Mouse (Mus musculus): ENCODE data around the gene Wbp2nl. TPM values are rescaled to one million over a fixed set of nuclear protein-coding genes. Genes with fewer than 3 reads are reported as not detected.

Wbp2nl gene
- polyA plus RNA-seq, 1 experiment from 2014 or later = 0.17 TPM

GRCm38 (mm10) chr15:82343368-82344287 is 44.9 kb downstream of the Wbp2nl start:
- Histone ChIP-seq H3K36me3 (replicated peaks; ENCODE audit: control insufficient read depth, insufficient read depth) (peaks cover 12% of the 10 kb centered on the region), H3K4me1 (replicated peaks; ENCODE audit: control insufficient read depth, insufficient read depth, low read length) (peaks cover 15% of the 10 kb centered on the region), H3K27me3 (ENCODE audit: control insufficient read depth, insufficient read depth, low read length) (peaks cover 18% of the 10 kb centered on the region), H3K27ac (no peak overlapping the region), H3K4me2 (replicated peaks) (no peak overlapping the region), H3K9me3 (ENCODE audit: control insufficient read depth, low read length) (no peaks in the 10 kb centered on the region), H3K4me3 (replicated peaks; ENCODE audit: low read length) (no peak overlapping the region), H3K9ac (no peak overlapping the region)
- 89% methylated on average over 27 of the region's 27 CpGs for WGBS
- DNase-seq (ENCODE audit: low spot score) = no peak
- ATAC-seq (ENCODE audit: low FRiP score) = no peak

DNA sequence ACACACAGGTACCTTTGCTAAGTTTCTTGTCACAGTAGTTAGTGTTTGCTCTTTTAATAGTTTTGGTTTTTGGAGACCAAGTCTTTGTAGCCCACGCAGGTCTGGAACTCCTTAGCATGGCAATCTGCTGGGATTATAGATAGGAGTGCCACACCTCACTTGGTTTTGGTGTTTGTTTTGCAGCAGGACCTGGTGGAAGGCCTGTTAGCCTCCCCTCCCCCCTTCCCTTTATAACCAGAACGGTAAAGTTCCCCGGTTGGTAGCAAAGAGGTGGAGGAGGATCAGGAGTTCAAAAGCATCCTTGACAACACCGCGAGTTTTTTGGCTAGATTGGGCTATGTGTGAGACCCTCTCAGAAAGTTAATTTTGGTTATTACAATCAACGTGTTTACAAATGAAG is 46.2 kb downstream of the Wbp2nl start:
- ATAC-seq (ENCODE audit: low FRiP score) = no peak
- WGBS = 90% methylated on average over 6 of the region's 6 CpGs

GRCm38 (mm10) chr15:82345820-82346470 is 47.2 kb downstream of the Wbp2nl start:
- Histone ChIP-seq H3K27me3 (ENCODE audit: control insufficient read depth, insufficient read depth, low read length) (peaks cover 4% of the 10 kb centered on the region), H3K27ac (peak overlapping the region; percentile 88), H3K4me3 (replicated peaks; ENCODE audit: low read length) (peak overlapping the region; percentile 57), H3K36me3 (replicated peaks; ENCODE audit: control insufficient read depth, insufficient read depth) (peaks cover 35% of the 10 kb centered on the region), H3K9me3 (ENCODE audit: control insufficient read depth, low read length) (no peaks in the 10 kb centered on the region), H3K4me2 (replicated peaks) (peak overlapping the region; percentile 83), H3K9ac (peak overlapping the region; percentile 72), H3K4me1 (replicated peaks; ENCODE audit: control insufficient read depth, insufficient read depth, low read length) (peaks cover 14% of the 10 kb centered on the region)
- peak; percentile 97 for ATAC-seq (ENCODE audit: low FRiP score)
- under 1% methylated on average over 51 of the region's 51 CpGs for WGBS
- DNase-seq (ENCODE audit: low spot score) = peak; percentile 98

More for the DNA sequence above, 46.2 kb downstream of the Wbp2nl start:
- H3K4me1 ChIP-seq (replicated peaks; ENCODE audit: control insufficient read depth, insufficient read depth, low read length) = peaks cover 15% of the 10 kb centered on the region
- no peaks in the 10 kb centered on the region for H3K9me3 ChIP-seq (ENCODE audit: control insufficient read depth, low read length)
- no peak overlapping the region for H3K4me2 ChIP-seq (replicated peaks)
- DNase-seq (ENCODE audit: low spot score) = no peak
- peaks cover 13% of the 10 kb centered on the region for H3K27me3 ChIP-seq (ENCODE audit: control insufficient read depth, insufficient read depth, low read length)
- no peak overlapping the region for H3K4me3 ChIP-seq (replicated peaks; ENCODE audit: low read length)
- peaks cover 25% of the 10 kb centered on the region for H3K36me3 ChIP-seq (replicated peaks; ENCODE audit: control insufficient read depth, insufficient read depth)
- H3K9ac ChIP-seq = no peak overlapping the region
- H3K27ac ChIP-seq = no peak overlapping the region

GRCm38 (mm10) chr15:82346580-82347302 is 48.0 kb downstream of the Wbp2nl start:
- H3K27me3 ChIP-seq (ENCODE audit: control insufficient read depth, insufficient read depth, low read length) = no peaks in the 10 kb centered on the region
- DNase-seq (ENCODE audit: low spot score) (no peak), ATAC-seq (ENCODE audit: low FRiP score) (no peak)
- peaks cover 36% of the 10 kb centered on the region for H3K36me3 ChIP-seq (replicated peaks; ENCODE audit: control insufficient read depth, insufficient read depth)
- H3K27ac ChIP-seq = peak overlapping the region; percentile 67
- H3K9ac ChIP-seq = peak overlapping the region; percentile 72
- peaks cover 12% of the 10 kb centered on the region for H3K4me1 ChIP-seq (replicated peaks; ENCODE audit: control insufficient read depth, insufficient read depth, low read length)
- H3K9me3 ChIP-seq (ENCODE audit: control insufficient read depth, low read length) = no peaks in the 10 kb centered on the region
- WGBS = 61% methylated on average over 14 of the region's 14 CpGs
- peak overlapping the region; percentile 57 for H3K4me3 ChIP-seq (replicated peaks; ENCODE audit: low read length)
- peak overlapping the region; percentile 83 for H3K4me2 ChIP-seq (replicated peaks)

- WGBS = 88% methylated on average over 4 of the region's 4 CpGs
- Histone ChIP-seq H3K9ac (peak overlapping the region; percentile 72), H3K9me3 (ENCODE audit: control insufficient read depth, low read length) (no peaks in the 10 kb centered on the region), H3K4me3 (replicated peaks; ENCODE audit: low read length) (peak overlapping the region; percentile 57), H3K36me3 (replicated peaks; ENCODE audit: control insufficient read depth, insufficient read depth) (peaks cover 36% of the 10 kb centered on the region), H3K4me2 (replicated peaks) (peak overlapping the region; percentile 83), H3K27me3 (ENCODE audit: control insufficient read depth, insufficient read depth, low read length) (no peaks in the 10 kb centered on the region), H3K27ac (no peak overlapping the region), H3K4me1 (replicated peaks; ENCODE audit: control insufficient read depth, insufficient read depth, low read length) (peaks cover 12% of the 10 kb centered on the region)
- ATAC-seq (ENCODE audit: low FRiP score) (no peak), DNase-seq (ENCODE audit: low spot score) (no peak)
Measured at GRCm38 (mm10) chr15:82347303-82347676, 48.5 kb downstream of the Wbp2nl start.

GRCm38 (mm10) chr15:82347852-82348251 is 49.1 kb downstream of the Wbp2nl start:
- ATAC-seq (ENCODE audit: low FRiP score) = no peak
- no peak overlapping the region for H3K4me2 ChIP-seq (replicated peaks)
- no peak overlapping the region for H3K27ac ChIP-seq
- H3K27me3 ChIP-seq (ENCODE audit: control insufficient read depth, insufficient read depth, low read length) = no peaks in the 10 kb centered on the region
- no peak for DNase-seq (ENCODE audit: low spot score)
- H3K4me3 ChIP-seq (replicated peaks; ENCODE audit: low read length) = no peak overlapping the region
- no peak overlapping the region; the same call in 1 of the 2 replicates for H3K9ac ChIP-seq
- WGBS = 92% methylated on average over 12 of the region's 12 CpGs
- peaks cover 16% of the 10 kb centered on the region for H3K4me1 ChIP-seq (replicated peaks; ENCODE audit: control insufficient read depth, insufficient read depth, low read length)
- H3K9me3 ChIP-seq (ENCODE audit: control insufficient read depth, low read length) = no peaks in the 10 kb centered on the region
- H3K36me3 ChIP-seq (replicated peaks; ENCODE audit: control insufficient read depth, insufficient read depth) = peaks cover 36% of the 10 kb centered on the region

DNA sequence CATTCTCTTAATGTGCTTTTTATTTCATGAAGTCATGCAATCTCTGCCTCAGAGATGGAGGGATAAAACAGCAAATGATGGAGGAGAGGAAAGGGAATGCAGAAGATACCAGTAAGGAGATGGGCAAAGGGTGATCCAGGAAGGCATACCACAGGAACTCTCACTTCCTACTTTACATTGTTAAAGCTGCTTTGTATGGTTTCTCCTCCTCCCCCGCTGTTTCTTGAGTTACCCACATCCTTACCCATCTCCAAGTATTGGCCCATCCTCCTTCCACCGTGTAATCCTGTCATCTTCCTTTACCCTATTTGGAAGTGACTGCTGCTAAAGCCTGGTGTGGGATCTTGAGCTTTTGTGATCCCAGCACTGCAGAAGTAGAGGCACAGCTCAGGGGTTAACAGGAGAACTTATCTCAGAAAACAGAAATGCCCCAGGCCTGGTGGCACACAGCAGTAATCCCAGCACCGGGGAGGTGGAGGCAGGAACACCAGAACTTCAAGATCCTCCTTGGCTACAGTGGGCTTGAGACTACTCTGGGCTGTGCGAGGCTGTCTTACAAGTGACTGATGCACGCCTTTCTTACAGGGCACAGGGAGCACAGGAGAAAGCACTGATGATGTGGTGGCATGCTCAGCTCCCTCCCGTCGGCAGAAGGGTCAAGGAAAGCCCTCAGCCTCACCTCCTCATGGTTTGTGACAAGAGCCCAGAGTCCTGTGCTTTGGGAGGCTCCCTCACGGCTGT is 49.7 kb downstream of the Wbp2nl start:
- Histone ChIP-seq H3K4me2 (replicated peaks) (no peak overlapping the region), H3K4me3 (replicated peaks; ENCODE audit: low read length) (no peak overlapping the region), H3K9me3 (ENCODE audit: control insufficient read depth, low read length) (no peaks in the 10 kb centered on the region), H3K36me3 (replicated peaks; ENCODE audit: control insufficient read depth, insufficient read depth) (peaks cover 36% of the 10 kb centered on the region), H3K4me1 (replicated peaks; ENCODE audit: control insufficient read depth, insufficient read depth, low read length) (peaks cover 22% of the 10 kb centered on the region), H3K9ac (no peak overlapping the region), H3K27me3 (ENCODE audit: control insufficient read depth, insufficient read depth, low read length) (no peaks in the 10 kb centered on the region), H3K27ac (no peak overlapping the region)
- DNase-seq (ENCODE audit: low spot score) (no peak), ATAC-seq (ENCODE audit: low FRiP score) (no peak)
- 89% methylated on average over 8 of the region's 8 CpGs for WGBS

GRCm38 (mm10) chr15:82348999-82349341 is 50.2 kb downstream of the Wbp2nl start:
- H3K27ac ChIP-seq = no peak overlapping the region
- no peak overlapping the region for H3K4me3 ChIP-seq (replicated peaks; ENCODE audit: low read length)
- no peak overlapping the region for H3K4me2 ChIP-seq (replicated peaks)
- no peaks in the 10 kb centered on the region for H3K27me3 ChIP-seq (ENCODE audit: control insufficient read depth, insufficient read depth, low read length)
- 93% methylated on average over 2 of the region's 2 CpGs for WGBS
- H3K9ac ChIP-seq = no peak overlapping the region
- H3K9me3 ChIP-seq (ENCODE audit: control insufficient read depth, low read length) = no peaks in the 10 kb centered on the region
- H3K4me1 ChIP-seq (replicated peaks; ENCODE audit: control insufficient read depth, insufficient read depth, low read length) = peaks cover 22% of the 10 kb centered on the region
- no peak for DNase-seq (ENCODE audit: low spot score)
- no peak for ATAC-seq (ENCODE audit: low FRiP score)
- H3K36me3 ChIP-seq (replicated peaks; ENCODE audit: control insufficient read depth, insufficient read depth) = peaks cover 36% of the 10 kb centered on the region

Data from hindbrain, embryonic 14.5 days (tissue).